Comparison of ENCODE assay signal across 8 mouse cellular contexts in the genomic region with DNA sequence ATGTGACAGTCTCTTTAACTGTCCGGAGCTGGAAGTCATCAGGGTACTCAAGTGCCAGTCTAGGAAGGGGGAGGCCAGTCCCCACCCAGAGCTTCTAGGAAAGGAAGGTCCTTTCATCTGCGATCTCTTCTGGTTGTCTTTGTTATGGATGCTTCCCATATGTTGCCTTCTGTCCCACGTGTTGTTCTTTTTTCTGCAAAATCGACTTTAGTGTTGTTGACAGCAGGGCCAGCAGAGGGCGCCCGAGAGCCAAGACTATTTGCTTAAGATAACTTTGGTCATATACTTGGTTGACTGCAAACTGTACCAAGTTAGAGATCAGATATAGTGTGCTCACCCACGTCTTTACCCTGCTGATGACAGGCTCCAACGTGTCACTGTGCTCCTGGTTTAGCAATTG. TPM values are rescaled to one million over a fixed set of nuclear protein-coding genes. Genes with fewer than 3 reads are reported as not detected.
DNase-seq lines count a peak whose midpoint lies in the region; ATAC-seq and TF ChIP-seq lines count a peak whose summit lies in the region.

No protein-coding gene starts in this region.

- no peak overlapping the region for H3K27ac ChIP-seq in gastrocnemius, adult 2 months
- no peak overlapping the region for H3K27ac ChIP-seq in kidney, embryonic 14.5 days (ENCODE audit: low read depth, low read length)
- no peak overlapping the region for H3K27ac ChIP-seq in limb, embryonic 11.5 days (replicated peaks; ENCODE audit: low read depth, low read length)
- no peak overlapping the region for H3K27ac ChIP-seq in midbrain, postnatal 0 days (ENCODE audit: low read depth, low read length)
- no peak overlapping the region for H3K27ac ChIP-seq in stomach, embryonic 16.5 days (ENCODE audit: low read length)

- 6% methylated on average over 8 of the region's 8 CpGs for WGBS in kidney, embryonic 14.5 days
- 8% methylated on average over 8 of the region's 8 CpGs for WGBS in limb, embryonic 11.5 days
- 11% methylated on average over 8 of the region's 8 CpGs for WGBS in midbrain, postnatal 0 days
- WGBS in stomach, embryonic 16.5 days = 9% methylated on average over 8 of the region's 8 CpGs

- TF ChIP-seq CTCF in gastrocnemius, adult 2 months (IDR thresholded peaks at IDR 0.05) = peak; percentile 94; the same call in 1 of the 2 replicates
- TF ChIP-seq CTCF in midbrain, postnatal 0 days (IDR thresholded peaks at IDR 0.05) = peak; percentile 99

- peak; percentile 65 for ATAC-seq in kidney, embryonic 14.5 days (ENCODE audit: low FRiP score, low TSS enrichment)
- 0 out of 2 replicates have a peak, but pooled peaks have one; percentile 54 for ATAC-seq in limb, embryonic 11.5 days (ENCODE audit: insufficient number of reproducible peaks, low FRiP score, low TSS enrichment, low read depth)
- peak; percentile 57; the same call in 1 of the 2 replicates for ATAC-seq in midbrain, postnatal 0 days (ENCODE audit: low FRiP score)
- peak; percentile 40; the same call in 1 of the 2 replicates for ATAC-seq in stomach, embryonic 16.5 days (ENCODE audit: insufficient read depth, low FRiP score)

- no peak overlapping the region; the same call in 1 of the 2 replicates for H3K4me2 ChIP-seq in kidney, embryonic 14.5 days (replicated peaks; ENCODE audit: low read depth, low read length)
- no peak overlapping the region for H3K4me2 ChIP-seq in limb, embryonic 11.5 days (ENCODE audit: low read depth, severe bottlenecking)
- H3K4me2 ChIP-seq in midbrain, postnatal 0 days (ENCODE audit: low read depth, low read length, poor library complexity, severe bottlenecking) = no peak overlapping the region; the same call in 1 of the 2 replicates
- no peak overlapping the region for H3K4me2 ChIP-seq in stomach, embryonic 16.5 days (ENCODE audit: low read depth, low read length)

- H3K9ac ChIP-seq in kidney, embryonic 14.5 days (ENCODE audit: low read depth, low read length) = no peak overlapping the region
- H3K9ac ChIP-seq in limb, embryonic 11.5 days (ENCODE audit: low read length) = no peak overlapping the region
- no peak overlapping the region for H3K9ac ChIP-seq in midbrain, postnatal 0 days (replicated peaks; ENCODE audit: low read length, poor library complexity, severe bottlenecking)
- H3K9ac ChIP-seq in stomach, embryonic 16.5 days (ENCODE audit: low read length) = no peak overlapping the region

- H3K9me3 ChIP-seq in kidney, embryonic 14.5 days (ENCODE audit: control insufficient read depth, low read length) = no peaks in the 10 kb centered on the region
- no peaks in the 10 kb centered on the region for H3K9me3 ChIP-seq in limb, embryonic 11.5 days (ENCODE audit: control insufficient read depth, low read length)
- H3K9me3 ChIP-seq in midbrain, postnatal 0 days (ENCODE audit: low read length) = no peaks in the 10 kb centered on the region
- H3K9me3 ChIP-seq in stomach, embryonic 16.5 days (replicated peaks; ENCODE audit: control insufficient read depth, low read length) = no peaks in the 10 kb centered on the region

- peak; percentile 8 to 51 for DNase-seq in spleen, adult 18-20 months
- no peak for DNase-seq in spleen, adult 12 weeks (ENCODE audit: low spot score)
- DNase-seq in cerebellum, postnatal 25 days = peak; percentile 76 to 84
- peak; percentile 67 for DNase-seq in gastrocnemius, adult 2 months
- peak; percentile 91 for DNase-seq in limb, embryonic 11.5 days (ENCODE audit: low spot score)
- peak; percentile 84 for DNase-seq in midbrain, postnatal 0 days (ENCODE audit: low spot score)

- intact Hi-C loops in gastrocnemius, adult 2 months (cut with DNase I) = loop anchor here (1.0 to 5.0 kb wide), 2 partner anchors 516 to 529 kb away; no protein-coding TSS in a partner anchor

- no peak overlapping the region for H3K4me3 ChIP-seq in gastrocnemius, adult 2 months
- H3K4me3 ChIP-seq in kidney, embryonic 14.5 days (ENCODE audit: low read length) = no peak overlapping the region
- H3K4me3 ChIP-seq in limb, embryonic 11.5 days (ENCODE audit: low read depth, low read length) = no peak overlapping the region
- H3K4me3 ChIP-seq in midbrain, postnatal 0 days (ENCODE audit: low read depth, low read length) = no peak overlapping the region
- H3K4me3 ChIP-seq in stomach, embryonic 16.5 days (replicated peaks; ENCODE audit: low read length) = no peak overlapping the region

- H3K4me1 ChIP-seq in kidney, embryonic 14.5 days (ENCODE audit: control insufficient read depth, insufficient read depth, low read length) = no peaks in the 10 kb centered on the region
- H3K4me1 ChIP-seq in limb, embryonic 11.5 days (ENCODE audit: control insufficient read depth, insufficient read depth, low read length) = no peaks in the 10 kb centered on the region
- H3K4me1 ChIP-seq in midbrain, postnatal 0 days (ENCODE audit: insufficient read depth, low read length) = no peaks in the 10 kb centered on the region
- H3K4me1 ChIP-seq in stomach, embryonic 16.5 days (ENCODE audit: control insufficient read depth, insufficient read depth, low read length) = no peaks in the 10 kb centered on the region; the same call in 1 of the 2 replicates

- no peaks in the 10 kb centered on the region for H3K36me3 ChIP-seq in kidney, embryonic 14.5 days (ENCODE audit: control insufficient read depth, insufficient read depth, low read length)
- H3K36me3 ChIP-seq in limb, embryonic 11.5 days (ENCODE audit: control insufficient read depth, insufficient read depth, low read length) = no peaks in the 10 kb centered on the region
- no peaks in the 10 kb centered on the region for H3K36me3 ChIP-seq in midbrain, postnatal 0 days (ENCODE audit: insufficient read depth, low read length)
- no peaks in the 10 kb centered on the region for H3K36me3 ChIP-seq in stomach, embryonic 16.5 days (ENCODE audit: control insufficient read depth, insufficient read depth, low read length)

- no peaks in the 10 kb centered on the region for H3K27me3 ChIP-seq in kidney, embryonic 14.5 days (ENCODE audit: control insufficient read depth, insufficient read depth, low read length)
- no peaks in the 10 kb centered on the region for H3K27me3 ChIP-seq in limb, embryonic 11.5 days (ENCODE audit: control insufficient read depth, insufficient read depth, low read length)
- no peaks in the 10 kb centered on the region for H3K27me3 ChIP-seq in midbrain, postnatal 0 days (ENCODE audit: insufficient read depth, low read length)
- no peaks in the 10 kb centered on the region for H3K27me3 ChIP-seq in stomach, embryonic 16.5 days (ENCODE audit: control insufficient read depth, insufficient read depth, low read length)

RNA-seq across cellular contexts. Expression of a gene that starts 19.5 kb away (rescaled TPM):
- total RNA-seq in gastrocnemius, adult 2 months (2021) = not detected
- polyA plus RNA-seq in kidney, embryonic 14.5 days (2014; fragmentation: Nextera tagmentation; extraction: Ambion mirVana) = 0.43 and 0.63 TPM in 2 replicates
- 0.35 and 0.68 TPM in 2 replicates for polyA plus RNA-seq in limb, embryonic 11.5 days (2014; fragmentation: Nextera tagmentation; extraction: Ambion mirVana)
- total RNA-seq in midbrain, postnatal 0 days (2014; rRNA removed) = 1.5 TPM in 1 of 2 replicates, not detected in the other
- polyA plus RNA-seq in midbrain, postnatal 0 days (2015; fragmentation: Nextera tagmentation; extraction: Ambion mirVana) = 2.4 and 3.4 TPM in 2 replicates
- polyA plus RNA-seq in stomach, embryonic 16.5 days (2015; fragmentation: Nextera tagmentation; extraction: Ambion mirVana) = 0.32 and 0.36 TPM in 2 replicates
